Mouse (Mus musculus): Measurements from ENCODE around the gene Pdgfb.

GRCm38 (mm10) chr15:80028862-80029261 lies 14.1 kb upstream of the Pdgfb start:
- TF ChIP-seq GATA1 (IDR thresholded peaks at IDR 0.05; ENCODE audit: low read length) = no peak
- no peak for TF ChIP-seq TAL1 (IDR thresholded peaks at IDR 0.05; ENCODE audit: low read length)

Measured in erythroblast, embryonic 14.5 days (primary cell).